Mouse (Mus musculus) liver, embryonic 16.5 days (tissue): ENCODE data around the gene RPS10-NUDT3. TPM values are rescaled to one million over a fixed set of nuclear protein-coding genes. Genes with fewer than 3 reads are reported as not detected.
A peak's percentile ranks its signal among the peaks of the same experiment; 100 is the strongest.

Experiments used
- ATAC-seq: fragments of 200-750 bp; cut with Nextera tagmentation; 2 replicates; pipeline ENCODE4 v1.8.0; 2017; ENCODE audit warnings: low read depth, mild to moderate bottlenecking, moderate number of reproducible peaks, moderate library complexity
- H3K27ac ChIP-seq: fragments of 300-500 bp; sonication (generic); 2 replicates; pipeline ENCODE4 v1.5.1; 2014; ENCODE audit warnings: mild to moderate bottlenecking, low read length
- H3K27me3 ChIP-seq: fragments of 300-500 bp; sonication (generic); 2 replicates; pipeline ENCODE4 v1.6.1; 2014; ENCODE audit warnings: low read depth, low read length, mixed read lengths; ENCODE audit not compliant: control insufficient read depth, insufficient read depth
- H3K36me3 ChIP-seq: fragments of 300-500 bp; sonication (generic); 2 replicates; pipeline ENCODE4 v1.6.1; 2014; ENCODE audit warnings: mild to moderate bottlenecking; ENCODE audit not compliant: control insufficient read depth, insufficient read depth
- H3K4me1 ChIP-seq: fragments of 300-500 bp; sonication (generic); 2 replicates; pipeline ENCODE4 v1.6.1; 2014; ENCODE audit warnings: low read depth, low read length, mixed read lengths; ENCODE audit not compliant: control insufficient read depth
- H3K4me2 ChIP-seq: fragments of 300-500 bp; sonication (generic); 2 replicates; pipeline ENCODE4 v1.6.1; 2014; ENCODE audit warnings: low read depth, low read length, mixed read lengths
- H3K4me3 ChIP-seq: fragments of 300-500 bp; sonication (generic); 2 replicates; pipeline ENCODE4 v1.5.1; 2014; ENCODE audit warnings: low read depth, mild to moderate bottlenecking, low read length
- H3K9ac ChIP-seq: fragments of 300-500 bp; sonication (generic); 2 replicates; pipeline ENCODE4 v1.6.1; 2014; ENCODE audit warnings: low read depth, low read length
- H3K9me3 ChIP-seq: fragments of 300-500 bp; sonication (generic); replicated peaks from 2 replicates; pipeline ENCODE4 v1.6.1; 2016; ENCODE audit warnings: low read length; ENCODE audit not compliant: control insufficient read depth
- WGBS: fragments of 180-500 bp; shearing (Covaris S2); extraction: QIAGEN DNeasy Blood & Tissue Kit; methylation state at CpG from one replicate; pipeline ENCODE4 v1.1.7; 2014; ENCODE audit not compliant: insufficient replicate concordance; 5-methylcytosine and 5-hydroxymethylcytosine counted together
- polyA plus RNA-seq: library from polyadenylated mRNA; unstranded; fragments of >200 nt; fragmentation: Nextera tagmentation; extraction: Ambion mirVana; gene quantifications from 2 replicates; pipeline ENCODE4 v1.2.1, GENCODE M21; 2015

RPS10-NUDT3 gene
- polyA plus RNA-seq, 1 experiment from 2014 or later, result not detected

- H3K27me3 ChIP-seq, result no peaks in the 10 kb centered on the region
- 0 out of 2 replicates have a peak, but pooled peaks cover 2% of the 10 kb centered on the region for H3K36me3 ChIP-seq
- H3K27ac ChIP-seq, result no peak overlapping the region
- no peaks in the 10 kb centered on the region for H3K9me3 ChIP-seq
- no peak overlapping the region for H3K4me3 ChIP-seq
- H3K9ac ChIP-seq, result no peak overlapping the region
- WGBS, result 62% methylated on average over 10 of the region's 10 CpGs
- H3K4me2 ChIP-seq, result no peak overlapping the region
- 0 out of 2 replicates have a peak, but pooled peaks have one; percentile 3 for ATAC-seq
- peaks cover 13% of the 10 kb centered on the region for H3K4me1 ChIP-seq
Measured at GRCm38 (mm10) chr17:27575116-27575776, 59.8 kb downstream of the RPS10-NUDT3 start.

GRCm38 (mm10) chr17:27574470-27575115 lies 60.4 kb downstream of the RPS10-NUDT3 start:
- no peaks in the 10 kb centered on the region for H3K27me3 ChIP-seq
- no peak for ATAC-seq
- H3K4me1 ChIP-seq, result peaks cover 9% of the 10 kb centered on the region
- no peak overlapping the region for H3K27ac ChIP-seq
- no peak overlapping the region for H3K9ac ChIP-seq
- H3K4me2 ChIP-seq, result no peak overlapping the region
- no peaks in the 10 kb centered on the region for H3K9me3 ChIP-seq
- H3K4me3 ChIP-seq, result no peak overlapping the region
- H3K36me3 ChIP-seq, result 0 out of 2 replicates have a peak, but pooled peaks cover 2% of the 10 kb centered on the region
- WGBS, result 67% methylated on average over 15 of the region's 16 CpGs

- H3K27me3 ChIP-seq, result no peaks in the 10 kb centered on the region
- 36% methylated on average over 10 of the region's 10 CpGs for WGBS
- no peak overlapping the region for H3K4me3 ChIP-seq
- H3K9ac ChIP-seq, result no peak overlapping the region
- H3K4me1 ChIP-seq, result peaks cover 9% of the 10 kb centered on the region
- H3K27ac ChIP-seq, result no peak overlapping the region
- no peaks in the 10 kb centered on the region for H3K36me3 ChIP-seq
- 0 out of 2 replicates have a peak, but pooled peaks have one; percentile 37 for ATAC-seq
- H3K4me2 ChIP-seq, result no peak overlapping the region
- H3K9me3 ChIP-seq, result no peaks in the 10 kb centered on the region
Measured at GRCm38 (mm10) chr17:27573772-27574320, 61.2 kb downstream of the RPS10-NUDT3 start.

- H3K36me3 ChIP-seq, result no peaks in the 10 kb centered on the region
- no peaks in the 10 kb centered on the region for H3K9me3 ChIP-seq
- H3K4me2 ChIP-seq, result no peak overlapping the region
- ATAC-seq, result no peak
- no peak overlapping the region for H3K9ac ChIP-seq
- no peak overlapping the region for H3K4me3 ChIP-seq
- 54% methylated on average over 8 of the region's 8 CpGs for WGBS
- peaks cover 11% of the 10 kb centered on the region for H3K4me1 ChIP-seq
- no peaks in the 10 kb centered on the region for H3K27me3 ChIP-seq
- H3K27ac ChIP-seq, result no peak overlapping the region
Measured at GRCm38 (mm10) chr17:27571315-27571714, 63.7 kb downstream of the RPS10-NUDT3 start.

- WGBS, result 82% methylated on average over 5 of the region's 5 CpGs
Measured at GRCm38 (mm10) chr17:27568228-27568627, 66.8 kb downstream of the RPS10-NUDT3 start.

GRCm38 (mm10) chr17:27565942-27566267 lies 69.1 kb downstream of the RPS10-NUDT3 start:
- WGBS, result 2% methylated on average over 13 of the region's 13 CpGs
- peak overlapping the region; percentile 95 for H3K4me2 ChIP-seq
- no peak overlapping the region for H3K27ac ChIP-seq
- no peaks in the 10 kb centered on the region for H3K9me3 ChIP-seq
- H3K36me3 ChIP-seq, result peaks cover 4% of the 10 kb centered on the region; the same call in 1 of the 2 replicates
- peak overlapping the region; percentile 43 for H3K9ac ChIP-seq
- H3K4me3 ChIP-seq, result peak overlapping the region; percentile 72
- H3K4me1 ChIP-seq, result peaks cover 37% of the 10 kb centered on the region
- H3K27me3 ChIP-seq, result no peaks in the 10 kb centered on the region
- ATAC-seq, result no peak

More at GRCm38 (mm10) chr17:27568228-27568627, 66.8 kb downstream of the RPS10-NUDT3 start:
- Histone ChIP-seq H3K27ac (no peak overlapping the region), H3K9ac (no peak overlapping the region), H3K27me3 (no peaks in the 10 kb centered on the region), H3K4me2 (no peak overlapping the region), H3K9me3 (no peaks in the 10 kb centered on the region), H3K4me1 (peaks cover 28% of the 10 kb centered on the region), H3K36me3 (no peaks in the 10 kb centered on the region), H3K4me3 (no peak overlapping the region)
- ATAC-seq, result no peak

- peak within 1 kb of the TSS; percentile 62 for H3K27ac ChIP-seq
- peak within 1 kb of the TSS; percentile 95 for H3K4me2 ChIP-seq
- H3K9ac ChIP-seq, result peak within 1 kb of the TSS; percentile 77
- peak within 1 kb of the TSS; percentile 72 for H3K4me3 ChIP-seq
- H3K36me3 ChIP-seq, result peaks cover 4% of the 10 kb centered on the region; the same call in 1 of the 2 replicates
- peak; percentile 96 for ATAC-seq
- no peaks in the 10 kb centered on the region for H3K27me3 ChIP-seq
- H3K4me1 ChIP-seq, result peaks cover 37% of the 10 kb centered on the region
- under 1% methylated on average over 57 of the region's 58 CpGs for WGBS
- no peaks in the 10 kb centered on the region for H3K9me3 ChIP-seq
Measured at GRCm38 (mm10) chr17:27565163-27565941, 69.7 kb downstream of the RPS10-NUDT3 start, which contains the start of gene AI413582. Gene AI413582 (minus strand): TSS chr17:27565756.

- Histone ChIP-seq H3K4me3 (peak overlapping the region; percentile 72), H3K9me3 (no peaks in the 10 kb centered on the region), H3K27me3 (no peaks in the 10 kb centered on the region), H3K36me3 (peaks cover 4% of the 10 kb centered on the region; the same call in 1 of the 2 replicates), H3K27ac (peak overlapping the region; percentile 62; the same call in 1 of the 2 replicates), H3K9ac (peak overlapping the region; percentile 77), H3K4me2 (peak overlapping the region; percentile 95), H3K4me1 (peaks cover 42% of the 10 kb centered on the region)
- 7% methylated on average over 20 of the region's 20 CpGs for whole genome bisulfite sequencing
- no peak for ATAC-seq
Measured at GRCm38 (mm10) chr17:27564391-27565162, 70.4 kb downstream of the RPS10-NUDT3 start.
